Mouse (Mus musculus) left cerebral cortex, postnatal 36 days (tissue): Measurements from ENCODE around the gene Cacna2d4. TPM values are rescaled to one million over a fixed set of nuclear protein-coding genes. Genes with fewer than 3 reads are reported as not detected.
A peak's percentile ranks its signal among the peaks of the same experiment; 100 is the strongest.

Source experiments
- DNase-seq, 2 experiments: peaks; one replicate each; pipeline ENCODE4 v3.0.0; 2021 to 2022; ENCODE audit warnings: low spot score in 2 of 2, mixed read lengths in 1 of 2
- intact Hi-C: fragments of 180-260 bp; cut with DNase I; formaldehyde crosslinking; loops from one replicate; pipeline ENCODE4 v1.15.1; 2025
- total RNA-seq, 2 experiments: library from RNA; stranded (reverse); gene quantifications; 2 replicates each; pipeline ENCODE4 v1.2.3; 2021

Cacna2d4 gene
- total RNA-seq, 2 experiments from 2014 or later: 2.2 to 2.5 TPM

- intact Hi-C loops: no loop called here
- no peak for DNase-seq
These were observed 131.1 kb downstream of the Cacna2d4 start for GRCm38 (mm10) chr6:119367382-119367781.

GRCm38 (mm10) chr6:119371624-119372023, 135.3 kb downstream of the Cacna2d4 start:
- no peak for DNase-seq
- intact Hi-C loops: loop anchor here (10.0 kb wide), 1 partner anchor 737 kb away; no protein-coding TSS in a partner anchor

GRCm38 (mm10) chr6:119372237-119372636, 135.9 kb downstream of the Cacna2d4 start:
- intact Hi-C loops: loop anchor here (10.0 kb wide), 1 partner anchor 737 kb away; no protein-coding TSS in a partner anchor
- DNase-seq: no peak

DNA sequence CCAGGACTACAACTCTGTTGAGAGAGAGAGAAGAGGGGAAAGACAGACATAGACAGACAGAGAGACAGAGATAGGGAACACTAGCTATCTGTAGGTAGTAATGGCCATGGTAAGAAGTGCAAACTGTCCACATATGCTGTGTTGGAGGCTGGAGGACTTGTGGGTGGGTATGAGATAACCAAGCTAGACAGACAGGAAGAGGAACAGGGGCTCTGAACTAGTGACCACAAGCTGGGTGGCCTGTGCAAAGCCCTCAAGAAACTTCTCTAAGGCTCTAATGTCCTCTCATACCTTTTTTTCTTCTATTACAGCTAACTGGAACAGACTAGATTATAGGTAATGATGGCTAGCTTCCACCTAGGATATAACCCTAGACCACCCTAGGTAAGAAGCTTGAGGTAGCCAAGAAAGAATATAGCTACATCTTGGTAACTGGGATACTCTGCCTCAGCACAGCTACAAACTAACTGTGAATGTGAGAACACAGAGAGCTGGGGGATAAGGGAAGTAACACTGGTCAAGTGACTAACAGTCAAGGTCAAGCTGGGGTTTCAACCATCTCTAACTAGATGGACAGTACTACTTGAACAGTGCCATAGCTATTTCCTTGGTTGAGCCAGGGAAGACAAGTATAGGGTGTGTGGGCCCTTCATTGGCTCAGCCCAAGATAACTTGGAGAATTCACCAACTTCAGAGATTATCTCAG, 136.8 kb downstream of the Cacna2d4 start:
- DNase-seq: no peak
- intact Hi-C loops: loop anchor here (10.0 kb wide), 1 partner anchor 738 kb away; no protein-coding TSS in a partner anchor

GRCm38 (mm10) chr6:119375035-119375434, 138.7 kb downstream of the Cacna2d4 start:
- intact Hi-C loops: loop anchor here (10.0 kb wide), 1 partner anchor 740 kb away; no protein-coding TSS in a partner anchor
- DNase-seq: no peak

GRCm38 (mm10) chr6:119377613-119378012, 141.3 kb downstream of the Cacna2d4 start:
- DNase-seq: no peak
- intact Hi-C loops: loop anchor here (10.0 kb wide), 1 partner anchor 743 kb away; no protein-coding TSS in a partner anchor

- DNase-seq: no peak
- intact Hi-C loops: loop anchor here (10.0 kb wide), 1 partner anchor 744 kb away; no protein-coding TSS in a partner anchor
These were observed 142.3 kb downstream of the Cacna2d4 start for GRCm38 (mm10) chr6:119378631-119379030.

GRCm38 (mm10) chr6:119385668-119386067, 149.3 kb downstream of the Cacna2d4 start:
- DNase-seq: no peak
- intact Hi-C loops: no loop called here

DNA sequence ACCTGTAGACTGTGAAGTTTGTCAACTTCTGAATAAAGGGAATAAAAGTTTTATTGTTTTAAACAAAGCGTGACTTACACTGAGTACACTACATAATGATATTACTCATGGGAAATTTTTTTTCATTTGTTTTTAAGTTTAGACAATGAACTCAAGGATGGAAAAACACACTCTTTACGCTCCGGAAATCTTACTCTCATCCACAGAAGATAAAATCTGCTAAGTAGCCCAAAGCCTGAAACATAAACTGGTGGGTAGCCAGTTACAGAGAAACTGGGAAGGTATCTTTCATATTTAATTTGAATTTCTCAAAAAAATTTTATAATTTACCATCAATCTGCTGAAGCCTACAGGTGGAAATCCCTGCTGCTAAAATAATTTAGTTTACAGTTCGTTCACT, 150.1 kb downstream of the Cacna2d4 start:
- intact Hi-C loops: no loop called here
- DNase-seq: no peak

DNA sequence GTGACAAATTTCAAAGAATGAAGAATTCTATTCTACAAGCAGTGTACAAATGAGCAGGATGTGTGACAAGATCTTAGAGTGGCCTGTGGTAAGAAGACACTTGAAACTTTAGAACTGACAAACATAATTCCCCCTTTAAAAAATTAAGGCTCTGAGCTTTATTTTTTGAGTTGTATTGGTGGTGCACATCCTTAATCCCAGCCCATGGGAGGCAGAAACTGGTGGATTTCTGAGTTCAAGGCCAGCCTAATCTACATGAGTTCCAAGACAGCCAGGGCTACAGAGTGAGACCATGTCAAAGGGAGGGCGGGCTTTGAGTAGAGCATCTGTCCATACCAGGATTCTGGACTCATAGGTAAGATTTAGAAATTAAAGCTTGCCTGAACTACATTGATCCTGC, 150.5 kb downstream of the Cacna2d4 start:
- intact Hi-C loops: no loop called here

GRCm38 (mm10) chr6:119387801-119388649, 151.7 kb downstream of the Cacna2d4 start:
- peak; percentile 13 to 30 for DNase-seq
- intact Hi-C loops: no loop called here

More for the DNA sequence above, 150.5 kb downstream of the Cacna2d4 start:
- no peak for DNase-seq

DNA sequence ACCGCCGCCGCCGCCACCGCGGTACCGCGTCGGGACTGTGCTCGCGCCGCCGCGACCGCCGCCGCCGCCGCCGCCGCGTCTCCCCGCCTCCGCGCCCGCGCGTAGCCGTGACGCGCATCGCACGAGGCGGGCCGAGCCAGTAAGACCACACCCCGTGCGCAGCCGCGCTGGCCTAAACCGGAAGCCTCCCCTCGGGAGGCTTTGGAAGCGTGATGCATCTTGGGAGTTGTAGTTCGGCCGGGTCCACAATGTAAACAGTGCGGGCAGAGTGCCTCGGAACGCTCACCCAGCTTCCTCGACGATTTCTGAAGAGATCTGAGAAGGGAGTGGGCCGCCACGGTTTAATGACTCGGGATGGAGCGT, 152.3 kb downstream of the Cacna2d4 start:
- peak; percentile 93 to 95 for DNase-seq
- intact Hi-C loops: no loop called here

DNA sequence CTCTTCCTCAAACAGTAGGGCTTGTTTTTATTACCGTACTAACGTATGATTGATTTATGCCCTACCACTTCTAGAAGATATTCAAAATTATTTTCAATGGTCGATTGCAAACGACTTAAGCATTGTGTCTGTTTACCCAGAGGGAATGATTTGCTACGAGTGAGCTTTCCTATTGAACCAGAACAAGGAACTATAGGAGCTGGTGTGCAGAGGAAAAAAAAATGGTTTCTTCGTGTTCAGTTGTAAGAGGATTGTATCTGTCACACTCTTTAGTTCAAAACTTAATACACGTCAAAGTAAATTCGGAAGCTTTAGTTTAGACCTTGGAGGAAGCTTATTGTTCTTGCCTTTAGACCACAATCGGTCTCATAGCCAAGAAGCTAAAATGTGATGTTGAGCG, 152.8 kb downstream of the Cacna2d4 start:
- no peak for DNase-seq
- intact Hi-C loops: no loop called here

DNA sequence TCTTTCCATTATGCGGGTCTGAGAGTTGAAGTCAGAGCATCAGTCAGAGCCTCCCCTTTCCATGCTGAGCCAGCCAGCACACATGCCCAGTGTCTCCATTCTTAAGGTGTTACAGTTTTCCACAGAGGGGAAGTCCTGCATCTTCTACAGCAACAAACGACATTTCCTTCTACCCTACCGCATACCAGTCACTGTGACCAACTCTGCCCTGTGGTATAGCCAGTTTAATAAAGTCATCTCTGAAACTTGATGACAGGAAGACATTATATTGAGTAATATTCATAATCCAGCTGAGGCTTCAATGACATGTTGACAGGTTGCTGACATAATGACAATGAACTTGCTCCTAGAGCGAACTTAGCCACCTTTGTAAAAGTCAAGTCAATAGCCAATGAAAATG, 154.4 kb downstream of the Cacna2d4 start:
- intact Hi-C loops: no loop called here
- no peak for DNase-seq

DNA sequence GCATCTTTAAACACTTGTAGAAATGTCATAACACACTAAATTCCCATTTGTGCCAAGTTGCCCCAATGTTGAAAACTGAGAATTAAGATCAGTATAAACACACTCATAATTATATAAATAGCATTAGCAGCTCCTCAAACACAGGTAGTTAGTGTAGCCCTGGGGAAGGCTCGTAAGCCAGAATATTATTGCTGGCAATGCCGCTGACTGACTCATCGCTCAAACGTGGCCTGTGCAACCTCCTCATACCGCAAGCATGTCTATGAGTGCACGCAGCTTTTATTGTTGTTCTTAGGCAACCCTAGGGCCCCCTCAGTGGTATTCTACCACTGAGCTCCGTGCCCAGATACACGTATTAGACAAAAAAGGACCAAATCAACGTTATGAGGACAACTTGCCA, 156.5 kb downstream of the Cacna2d4 start:
- DNase-seq: no peak
- intact Hi-C loops: no loop called here

DNA sequence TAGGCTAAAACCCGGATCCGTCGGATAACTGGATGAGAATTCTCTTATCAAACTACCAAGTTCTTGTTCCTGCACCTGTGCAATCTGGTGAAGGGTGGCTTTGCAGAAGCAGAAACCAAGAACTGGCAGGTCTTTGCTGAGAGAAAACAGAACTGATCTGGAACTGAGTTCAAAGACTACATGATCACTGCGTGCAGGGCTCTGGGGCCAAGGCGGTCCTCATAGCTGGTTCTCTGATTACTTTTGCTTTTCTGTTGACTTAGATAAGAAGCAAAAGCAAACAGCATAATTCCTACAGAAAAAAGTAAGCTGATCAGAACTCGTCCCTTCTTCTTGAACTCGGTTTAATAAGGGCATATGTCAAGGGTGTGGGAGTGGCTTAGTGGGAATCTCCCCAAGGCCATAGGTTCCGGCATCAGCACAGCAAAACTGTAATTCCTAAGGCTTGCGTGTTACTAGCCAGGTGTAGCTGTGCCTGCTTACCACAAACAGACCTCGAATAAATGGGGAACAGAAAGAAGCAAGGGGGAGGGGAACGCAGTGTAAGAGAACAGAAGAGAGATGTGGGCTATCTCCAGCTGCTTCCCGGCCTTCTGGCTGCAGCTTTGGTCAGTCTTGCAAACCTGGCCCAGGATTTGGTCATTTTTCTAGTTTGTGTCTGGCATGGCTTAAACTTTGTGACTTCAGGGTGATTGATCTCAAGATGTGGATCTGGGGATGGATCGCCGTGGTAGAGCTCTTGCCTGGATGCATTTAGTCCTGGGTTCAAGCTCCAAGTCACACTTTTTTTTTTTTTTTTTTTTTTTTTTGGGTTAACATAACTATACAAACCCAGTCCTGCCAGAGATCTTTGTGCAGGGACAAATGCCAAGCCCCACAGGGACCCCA, 159.3 kb downstream of the Cacna2d4 start:
- intact Hi-C loops: no loop called here
- DNase-seq: no peak

DNA sequence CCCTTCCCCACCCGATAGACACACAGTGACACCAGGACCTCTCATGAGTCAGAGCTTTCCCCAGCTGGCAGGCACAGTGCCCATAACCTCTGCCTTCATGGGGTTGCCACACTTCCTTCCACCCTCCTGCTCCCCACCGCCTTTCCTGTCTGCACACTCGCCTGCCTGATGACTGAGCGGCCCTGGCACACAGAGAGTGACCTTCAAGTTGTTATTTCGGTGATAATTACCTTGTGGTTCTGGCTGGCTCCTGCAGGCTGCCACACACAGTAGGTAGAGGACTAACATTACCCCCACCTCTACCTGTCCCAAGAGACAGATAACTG, 159.9 kb downstream of the Cacna2d4 start:
- intact Hi-C loops: no loop called here
- peak in 1 of 2 experiments; percentile 10 for DNase-seq

- no peak for DNase-seq
- intact Hi-C loops: no loop called here
These were observed 163.0 kb downstream of the Cacna2d4 start for GRCm38 (mm10) chr6:119399371-119399770.

GRCm38 (mm10) chr6:119400649-119401048, 164.3 kb downstream of the Cacna2d4 start:
- no peak for DNase-seq
- intact Hi-C loops: no loop called here
